Mouse (Mus musculus) heart, postnatal 36 days (tissue): ENCODE results near the gene Lgals3bp. TPM values are rescaled to one million over a fixed set of nuclear protein-coding genes. Genes with fewer than 3 reads are reported as not detected.
A peak's percentile ranks its signal among the peaks of the same experiment; 100 is the strongest.

ENCODE experiments used
- DNase-seq, 2 experiments: peaks; one replicate each; pipeline ENCODE4 v3.0.0; 2021 to 2022
- intact Hi-C: fragments of 180-260 bp; cut with DNase I; formaldehyde crosslinking; loops from one replicate; pipeline ENCODE4 v1.15.1; 2025
- total RNA-seq, 2 experiments: library from RNA; stranded (reverse); gene quantifications; 2 replicates each; pipeline ENCODE4 v1.2.3; 2021

Lgals3bp gene
- 10 to 100 TPM; 26.2 to 48.2 TPM for total RNA-seq

DNA sequence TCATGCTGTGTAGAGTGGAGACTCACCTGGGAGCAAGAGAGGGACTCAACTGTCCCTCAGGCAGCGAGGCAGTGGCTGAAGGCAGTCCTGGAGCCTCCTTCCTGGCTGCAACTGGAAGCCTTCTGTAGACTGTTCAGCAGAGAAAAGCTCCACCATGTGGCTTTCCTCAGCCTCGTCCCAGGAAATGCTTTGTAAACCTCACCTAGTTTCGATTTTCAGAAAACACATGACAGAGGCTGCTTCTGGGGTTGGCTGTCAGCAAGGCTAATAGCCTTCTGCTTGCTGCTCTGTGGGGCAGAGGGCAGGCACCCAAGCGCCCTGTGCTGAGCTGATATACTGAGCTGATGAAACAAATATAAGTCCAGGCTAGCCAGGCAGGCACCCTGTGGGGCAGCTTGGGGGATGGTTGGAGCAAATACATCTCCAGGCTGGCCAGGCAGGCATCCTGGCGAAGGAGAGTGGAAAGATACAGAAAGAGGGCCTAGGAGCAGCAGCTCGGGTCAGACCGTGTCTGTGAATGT is at the start of gene Lgals3bp:
Gene Lgals3bp, minus strand, starts transcription at position 333 of the 521 bp plus-strand sequence.
- intact Hi-C loops = no loop called here
- DNase-seq = peak; percentile 65 to 71

- intact Hi-C loops = no loop called here
- no peak for DNase-seq
Observed at GRCm38 (mm10) chr11:118451211-118451610, 49.3 kb upstream of the Lgals3bp start.

DNA sequence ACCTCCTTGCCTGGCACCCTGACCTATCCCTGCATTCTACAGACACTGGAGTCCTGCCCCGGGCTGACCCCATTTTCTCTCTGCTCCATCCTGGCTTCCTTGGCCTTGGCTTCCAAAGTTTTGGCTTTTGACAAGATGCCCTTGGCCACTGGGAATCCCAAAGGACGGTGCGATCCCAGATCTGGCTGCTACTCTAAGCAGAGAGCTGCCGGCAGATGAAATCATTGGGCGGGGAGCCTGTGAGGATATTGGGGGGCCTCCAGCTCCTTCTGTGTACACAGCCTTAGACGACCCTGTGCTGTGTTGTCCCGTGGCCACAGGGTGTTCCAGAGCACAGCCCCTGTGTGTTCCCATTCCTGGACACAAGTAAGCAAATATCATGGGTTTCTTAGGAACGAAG is 46.5 kb upstream of the Lgals3bp start:
- peak; percentile 64 to 69 for DNase-seq
- intact Hi-C loops = no loop called here

DNA sequence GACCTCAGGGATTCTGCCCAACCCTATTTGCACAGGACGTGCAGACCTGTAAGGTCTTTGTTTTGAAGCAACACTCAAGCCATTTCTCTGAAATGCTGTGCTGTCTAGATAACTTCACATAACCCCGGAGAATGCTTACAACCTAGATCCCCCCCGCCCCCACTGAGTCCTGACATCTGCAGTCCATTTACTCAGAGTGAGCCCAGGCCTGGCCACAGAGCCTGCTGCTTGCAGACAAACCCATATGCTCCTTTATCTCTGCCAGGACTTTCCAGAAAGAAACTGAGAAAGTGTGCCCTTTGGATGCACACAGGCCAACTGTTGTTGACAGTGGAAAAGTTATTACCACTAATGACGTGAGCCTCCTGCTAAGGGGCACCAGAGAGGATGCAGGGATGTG is 45.5 kb upstream of the Lgals3bp start:
- DNase-seq = no peak
- intact Hi-C loops = no loop called here

GRCm38 (mm10) chr11:118445843-118446242 is 44.0 kb upstream of the Lgals3bp start:
- intact Hi-C loops = loop anchor here (1.0 to 2.0 kb wide), 2 partner anchors 45 to 295 kb away; no protein-coding TSS in a partner anchor
- DNase-seq = peak; percentile 77 to 79

DNA sequence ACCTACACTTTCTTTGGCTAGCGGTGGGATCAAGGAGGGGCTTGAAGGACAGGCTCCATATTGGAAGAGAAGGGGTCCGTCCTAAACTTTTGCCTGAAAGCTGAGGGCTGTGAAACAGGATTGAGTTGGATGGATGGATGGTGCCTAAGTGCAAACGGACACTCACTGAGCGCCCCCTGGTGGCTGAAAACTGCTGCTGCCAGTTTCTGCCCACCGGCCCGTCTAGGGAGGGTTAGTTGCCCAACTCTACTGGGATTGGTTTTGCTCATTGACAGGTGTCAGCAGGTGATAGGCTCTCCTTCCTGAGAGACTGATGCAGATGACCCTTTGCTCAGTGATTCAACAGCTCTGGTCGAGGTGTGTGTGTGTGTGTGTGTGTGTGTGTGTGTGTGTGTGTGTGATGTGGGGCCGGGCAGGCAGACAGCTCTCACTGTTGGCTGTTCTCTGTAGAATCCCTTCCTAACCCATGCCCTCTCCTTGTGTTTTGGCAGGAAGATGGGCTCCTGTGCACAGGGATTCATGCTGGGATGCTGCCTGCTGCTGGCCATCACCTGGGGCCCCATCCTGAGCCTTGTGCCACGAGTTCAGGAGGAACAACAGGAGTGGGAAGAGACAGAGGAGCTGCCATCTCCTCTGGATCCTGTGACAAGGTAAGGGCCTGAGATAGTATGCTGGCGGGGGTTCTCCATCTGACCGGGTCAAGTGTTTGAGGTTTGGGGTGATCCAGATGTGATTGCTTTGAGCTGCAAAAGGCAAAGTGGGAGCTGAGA is 41.5 kb upstream of the Lgals3bp start:
- intact Hi-C loops = loop anchor here (1.0 kb wide), 1 partner anchor 20 kb away; no protein-coding TSS in a partner anchor
- peak; percentile 81 to 88 for DNase-seq

DNA sequence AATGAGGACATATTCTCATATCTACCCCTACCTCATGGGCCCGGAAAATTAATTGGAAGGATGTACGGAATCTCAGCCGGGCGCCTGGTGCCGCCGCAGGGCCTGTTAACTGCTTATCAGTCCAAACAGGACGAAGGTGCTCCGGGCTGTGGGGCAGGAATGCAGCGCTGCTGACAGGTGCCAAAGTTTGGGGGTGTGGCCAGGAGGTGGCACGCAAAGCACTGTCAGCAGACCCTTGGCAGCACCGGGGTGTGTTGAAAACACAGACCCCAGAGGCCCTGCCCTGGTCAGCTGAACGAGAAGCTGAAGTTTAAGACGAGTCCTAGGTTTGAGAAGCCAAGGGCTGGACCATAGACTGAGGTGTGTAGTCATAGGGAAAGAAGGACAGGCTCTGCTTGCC is 40.8 kb upstream of the Lgals3bp start:
- intact Hi-C loops = loop anchor here (1.0 kb wide), 1 partner anchor 19 kb away; no protein-coding TSS in a partner anchor

DNA sequence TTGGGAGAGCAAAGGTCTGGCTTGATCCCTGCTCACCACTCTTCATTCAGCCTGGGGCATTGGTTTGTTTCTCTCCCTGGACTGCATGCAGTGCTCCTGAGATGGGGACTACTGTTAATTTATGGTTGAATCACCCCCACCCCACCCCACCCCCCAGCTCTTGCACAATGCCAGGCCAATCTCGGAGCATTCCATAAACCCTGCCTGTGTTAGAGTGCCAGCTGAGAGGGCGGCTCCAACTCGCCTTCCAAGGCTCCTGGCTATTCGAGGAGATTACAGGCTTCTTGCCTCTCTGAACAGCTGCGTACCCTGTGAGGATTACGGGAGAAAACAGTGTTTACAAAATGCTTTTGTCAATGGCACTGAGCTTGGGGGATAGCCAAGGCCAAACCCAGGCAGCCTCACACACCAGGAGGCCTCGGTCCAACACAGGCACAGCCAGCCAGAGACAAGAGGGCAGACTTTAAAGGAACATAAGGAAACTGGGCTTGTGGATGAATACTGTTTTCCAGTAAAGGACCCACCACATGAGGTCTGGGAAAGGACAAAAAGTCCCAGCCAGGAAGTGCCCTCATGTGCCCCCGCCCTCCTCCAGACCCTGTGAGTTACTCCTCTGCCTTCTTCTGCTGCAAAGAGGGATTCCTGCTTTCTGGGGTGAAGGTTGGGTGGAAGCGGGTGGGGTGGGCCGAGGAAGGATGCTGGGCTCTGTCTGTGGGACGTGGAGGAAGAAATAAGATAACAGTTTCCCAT is 36.9 kb upstream of the Lgals3bp start:
- intact Hi-C loops = no loop called here
- DNase-seq = peak in 1 of 2 experiments; percentile 47

More for the DNA sequence above, 40.8 kb upstream of the Lgals3bp start:
- DNase-seq = no peak

- DNase-seq = no peak
- intact Hi-C loops = no loop called here
Observed at GRCm38 (mm10) chr11:118436471-118436935, 34.6 kb upstream of the Lgals3bp start.

DNA sequence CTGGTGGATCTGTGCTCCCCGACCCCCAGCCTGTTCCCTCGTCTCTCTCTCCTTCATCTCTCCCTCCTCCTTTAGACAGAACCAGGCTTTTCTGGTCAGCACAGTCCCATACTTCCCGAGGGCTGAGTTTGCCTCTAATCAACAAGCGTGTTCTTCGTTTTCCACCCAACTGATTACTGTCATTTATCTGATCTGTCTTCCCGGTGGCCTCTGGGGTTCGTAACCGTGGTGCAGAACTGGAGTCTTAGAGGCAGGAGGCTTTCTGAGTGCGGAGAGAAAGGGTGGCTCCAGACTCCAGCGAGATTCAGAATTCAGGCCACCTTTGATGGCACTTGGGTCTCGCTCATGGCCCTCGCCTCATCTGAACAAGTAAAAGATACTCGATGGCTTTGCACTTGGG is 32.2 kb upstream of the Lgals3bp start:
- DNase-seq = no peak
- intact Hi-C loops = no loop called here

- intact Hi-C loops = no loop called here
Observed at GRCm38 (mm10) chr11:118433398-118433868, 31.5 kb upstream of the Lgals3bp start.

DNA sequence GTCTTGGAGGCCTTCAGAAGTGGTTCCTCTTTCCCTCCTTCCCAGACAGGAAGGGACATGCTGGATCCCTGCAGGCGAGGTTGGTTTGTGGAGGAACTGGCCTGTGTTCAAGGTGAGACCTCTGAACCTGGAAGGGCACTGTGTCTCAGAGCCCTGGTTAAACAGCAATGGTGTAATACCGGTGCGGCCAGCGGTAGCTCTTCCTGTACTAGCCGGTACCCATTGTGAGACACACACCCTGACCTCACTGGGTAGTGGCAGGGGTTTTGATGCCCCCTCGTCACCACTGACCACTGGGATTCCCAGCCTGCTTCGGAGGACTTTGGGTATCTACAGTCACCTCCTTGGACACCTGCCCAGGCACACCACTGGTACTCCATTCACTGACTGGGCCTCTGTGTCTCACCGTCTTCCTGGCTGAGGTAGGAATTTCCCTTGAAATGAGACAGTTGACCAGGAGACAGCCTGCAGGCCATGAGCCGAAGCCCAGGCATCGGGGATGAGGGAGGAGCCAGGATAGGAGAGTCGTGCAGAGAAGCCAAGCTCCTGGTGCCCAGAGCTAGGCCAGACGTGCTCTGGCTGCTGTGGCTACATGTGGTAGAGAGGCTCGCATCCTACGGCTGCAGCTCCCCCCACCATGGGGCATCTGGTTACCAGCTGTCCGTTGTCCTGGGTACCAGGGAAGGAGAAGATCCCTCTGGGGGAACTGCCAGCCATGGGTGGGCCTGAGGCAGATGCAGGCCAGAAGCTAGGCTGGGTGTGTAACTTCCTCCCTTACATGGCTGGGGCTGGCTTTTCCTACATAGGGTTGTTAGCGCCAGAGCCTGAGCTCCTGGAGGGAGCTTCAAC is 29.4 kb upstream of the Lgals3bp start:
- intact Hi-C loops = no loop called here
- DNase-seq = no peak

More at GRCm38 (mm10) chr11:118433398-118433868, 31.5 kb upstream of the Lgals3bp start:
- DNase-seq = no peak

- no peak for DNase-seq
- intact Hi-C loops = no loop called here
Observed at GRCm38 (mm10) chr11:118430291-118430885, 28.5 kb upstream of the Lgals3bp start.

DNA sequence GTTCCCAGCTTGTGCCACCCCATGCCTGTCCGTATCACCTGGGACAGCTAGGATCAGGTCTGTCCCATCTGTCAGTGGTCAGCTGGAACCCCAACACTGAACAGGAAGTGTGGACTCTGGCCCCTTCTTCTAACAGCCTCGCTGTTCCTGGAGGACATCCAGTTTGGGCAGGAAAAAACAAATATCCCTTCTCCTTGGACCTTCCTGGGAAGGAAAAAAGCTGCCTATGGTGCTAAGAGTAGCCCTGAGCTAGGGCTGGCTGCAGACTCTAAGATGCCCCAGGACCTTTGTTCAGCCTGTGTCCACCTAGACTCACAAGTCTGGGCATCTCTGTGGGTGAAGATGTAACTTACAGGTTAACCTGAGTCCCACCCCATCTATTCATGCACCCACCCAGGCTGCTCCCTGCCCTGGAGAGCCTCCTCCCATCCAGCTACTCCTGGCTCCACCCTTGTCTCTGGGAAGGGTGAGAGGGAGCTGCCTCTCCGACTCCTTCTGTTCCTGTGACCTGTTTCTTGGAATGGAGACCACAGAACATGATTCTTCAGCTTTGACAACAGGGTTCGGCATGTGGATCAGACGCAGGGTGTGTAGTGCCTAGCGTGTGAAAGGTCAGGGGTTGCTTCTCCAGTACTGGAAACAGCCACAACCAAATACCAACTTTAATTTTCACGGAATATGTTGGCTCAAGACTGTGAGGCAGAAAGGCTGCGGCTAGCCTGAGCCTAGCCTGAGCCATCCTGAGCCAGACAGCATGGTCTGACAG is 27.2 kb upstream of the Lgals3bp start:
- peak in 1 of 2 experiments; percentile 61 for DNase-seq
- intact Hi-C loops = no loop called here

- peak in 1 of 2 experiments; percentile 70 for DNase-seq
- intact Hi-C loops = no loop called here
Observed at GRCm38 (mm10) chr11:118428460-118428868, 26.6 kb upstream of the Lgals3bp start.

DNA sequence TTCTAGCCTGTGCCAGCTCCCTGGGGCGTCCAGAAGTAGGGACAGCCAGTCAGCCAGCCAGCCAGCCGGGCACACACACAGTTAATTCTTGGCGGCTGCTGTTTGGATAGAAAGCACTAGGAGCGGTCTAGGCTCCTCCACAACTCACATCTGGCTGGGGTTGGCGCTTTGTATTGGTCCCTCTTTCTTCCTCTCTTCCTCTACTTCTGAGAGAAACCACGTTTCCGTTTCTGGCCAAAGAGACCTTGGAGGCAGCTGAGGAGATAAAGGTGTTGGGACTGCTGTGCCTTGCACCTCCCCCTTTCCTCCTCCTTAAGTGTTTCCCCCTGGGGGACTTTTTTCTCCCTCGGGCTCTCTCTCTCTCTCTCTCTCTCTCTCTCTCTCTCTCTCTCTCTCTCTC is 26.1 kb upstream of the Lgals3bp start, which contains the start of gene C1qtnf1:
Gene C1qtnf1, plus strand, starts transcription at position 218 of the 400 bp plus-strand sequence.
- intact Hi-C loops = no loop called here
- DNase-seq = no peak

DNA sequence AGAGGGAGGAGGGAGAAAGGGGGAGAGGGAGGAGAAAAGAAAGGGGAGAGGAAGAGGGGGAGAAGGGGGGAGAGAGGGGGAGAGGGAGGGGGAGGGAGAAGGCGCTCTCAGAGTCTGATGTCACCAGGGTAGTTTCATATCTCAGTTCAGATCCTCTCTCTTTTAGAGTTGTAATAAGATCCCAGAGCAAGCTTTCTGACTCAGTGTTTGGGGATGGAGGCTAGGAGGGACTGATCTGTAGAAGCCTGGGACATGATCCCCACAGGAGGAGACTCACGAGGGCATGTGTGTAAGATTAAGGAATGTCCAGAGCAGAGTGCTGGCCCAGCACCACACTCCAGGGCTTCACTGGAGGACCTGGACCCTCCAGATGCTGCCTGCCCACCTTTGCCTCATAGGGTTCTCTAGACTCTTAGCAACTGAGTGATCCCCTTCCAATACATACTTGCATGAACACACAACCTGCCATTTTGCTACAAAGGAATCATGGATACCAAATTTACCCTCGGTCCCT is 25.4 kb upstream of the Lgals3bp start:
- intact Hi-C loops = no loop called here
- DNase-seq = no peak

DNA sequence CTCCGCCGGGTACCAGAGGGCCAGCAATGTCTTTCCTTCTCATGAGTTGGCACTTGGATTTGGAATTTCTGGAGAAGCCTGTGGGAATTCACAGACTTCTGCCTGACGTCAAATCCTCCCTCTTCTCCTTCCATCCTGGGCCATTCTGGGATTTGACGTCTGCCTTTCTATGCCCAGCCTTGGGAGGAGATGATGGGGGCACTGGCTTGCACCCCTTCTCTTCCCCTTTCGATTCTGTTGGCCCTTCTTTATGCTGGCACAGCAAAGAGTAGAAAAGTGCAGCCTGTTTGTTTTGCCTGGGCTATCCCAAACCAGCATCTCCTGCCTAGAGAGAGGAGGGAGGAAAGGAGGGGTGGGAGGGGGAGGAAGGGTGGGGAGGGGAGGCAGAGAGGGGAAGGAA is 24.9 kb upstream of the Lgals3bp start:
- intact Hi-C loops = no loop called here
- DNase-seq = no peak
